Mouse (Mus musculus): ENCODE measurements around the gene Tbata. TPM values are rescaled to one million over a fixed set of nuclear protein-coding genes. Genes with fewer than 3 reads are reported as not detected.
A peak's percentile ranks its signal among the peaks of the same experiment; 100 is the strongest.

The Tbata gene
- polyA plus RNA-seq, 1 experiment from 2014 or later = not detected

DNA sequence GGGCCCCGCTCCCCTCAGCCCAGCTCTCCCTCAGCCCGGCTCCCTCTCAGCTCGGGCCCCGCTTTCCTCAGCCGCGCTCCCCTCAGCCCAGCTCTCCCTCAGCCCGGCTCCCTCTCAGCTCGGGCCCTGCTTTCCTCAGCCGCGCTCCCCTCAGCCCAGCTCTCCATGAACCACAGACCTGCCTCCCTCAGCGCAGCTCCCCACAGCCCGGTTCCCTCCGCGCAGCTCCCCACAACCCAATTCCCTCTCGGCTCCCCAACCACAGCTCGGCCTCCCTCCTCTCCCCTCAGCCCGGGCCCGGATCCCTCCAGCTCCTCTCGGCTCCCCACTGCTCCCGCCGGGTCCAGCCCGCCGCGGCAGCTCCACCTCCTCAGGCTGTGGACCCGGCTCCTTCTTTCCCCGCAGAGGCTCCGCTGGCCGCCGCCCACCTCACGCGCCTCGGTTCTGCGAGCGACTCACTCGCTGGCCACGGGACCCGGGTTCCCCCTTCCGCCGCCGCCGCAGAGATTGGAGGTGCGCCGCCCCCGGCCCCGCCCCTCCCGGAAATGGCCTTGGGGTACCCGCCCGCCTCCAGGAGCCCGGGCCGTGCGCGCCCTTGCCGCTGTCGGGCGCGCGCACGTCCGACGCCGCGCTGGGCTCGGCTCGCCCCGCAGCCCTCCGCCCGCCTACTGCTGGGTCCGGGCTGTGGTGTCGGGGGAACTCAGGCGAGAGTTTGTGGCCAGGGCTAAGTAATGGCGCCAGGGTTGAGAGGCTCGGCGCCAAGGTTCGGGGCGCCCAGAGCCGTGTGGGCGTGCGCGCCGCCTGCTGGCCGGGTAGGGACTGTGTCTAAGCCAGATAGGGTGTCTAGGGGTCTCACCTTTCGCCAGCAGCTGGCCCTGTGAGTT lies 24.4 kb upstream of the Tbata start, which contains the start of gene Sgpl1:
Gene Sgpl1 (minus strand): TSS at position 547 of the 884 bp plus-strand sequence.
- H3K27ac ChIP-seq (ENCODE audit: low read depth) = peak within 1 kb of the TSS; percentile 92
- peaks cover 18% of the 10 kb centered on the region for H3K4me1 ChIP-seq (ENCODE audit: insufficient read depth)
- WGBS (ENCODE audit: insufficient replicate concordance) = 1% methylated on average over 57 of the region's 82 CpGs

DNA sequence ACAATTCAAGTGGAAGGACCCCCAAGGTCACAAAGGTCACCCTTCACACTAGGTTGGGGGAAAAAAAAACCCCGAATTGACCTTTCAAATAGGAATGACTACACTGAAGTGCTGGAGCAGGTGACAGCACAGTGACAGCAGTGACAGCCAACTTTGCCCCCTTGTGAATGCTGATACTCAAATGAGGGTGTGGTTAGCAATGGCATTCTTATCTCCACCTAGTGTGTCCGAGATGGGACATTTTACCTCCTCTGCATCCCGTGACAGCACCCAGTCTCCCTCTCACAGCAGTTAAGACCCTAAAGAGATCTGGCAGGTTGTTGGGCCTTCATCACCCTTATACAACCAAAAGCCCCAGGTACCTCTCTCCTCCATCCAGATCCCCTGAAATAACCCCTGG lies 22.3 kb upstream of the Tbata start:
- Histone ChIP-seq H3K27me3 (ENCODE audit: insufficient read depth, low read length) (no peaks in the 10 kb centered on the region), H3K4me3 (ENCODE audit: low read depth, low read length) (no peak overlapping the region), H3K4me2 (ENCODE audit: low read depth, low read length) (no peak overlapping the region), H3K9ac (replicated peaks) (no peak overlapping the region; the same call in 1 of the 2 replicates), H3K9me3 (ENCODE audit: low read length) (no peaks in the 10 kb centered on the region), H3K4me1 (ENCODE audit: insufficient read depth) (peaks cover 18% of the 10 kb centered on the region), H3K36me3 (replicated peaks; ENCODE audit: insufficient read depth, low read length) (no peaks in the 10 kb centered on the region), H3K27ac (ENCODE audit: low read depth) (peak overlapping the region; percentile 29; the same call in 1 of the 2 replicates)
- 54% methylated on average over 3 of the region's 3 CpGs for WGBS (ENCODE audit: insufficient replicate concordance)
- ATAC-seq (no peak), DNase-seq (no peak)
- TF ChIP-seq CTCF (IDR thresholded peaks at IDR 0.05; ENCODE audit: low read depth) (no peak), EP300 (IDR thresholded peaks at IDR 0.05; ENCODE audit: low read depth) (no peak)

More for the DNA sequence above, 24.4 kb upstream of the Tbata start, which contains the start of gene Sgpl1:
- TF ChIP-seq CTCF (IDR thresholded peaks at IDR 0.05; ENCODE audit: low read depth) = peak; percentile 93
- TF ChIP-seq EP300 (IDR thresholded peaks at IDR 0.05; ENCODE audit: low read depth) = no peak
- H3K9me3 ChIP-seq (ENCODE audit: low read length) = no peaks in the 10 kb centered on the region
- H3K4me2 ChIP-seq (ENCODE audit: low read depth, low read length) = peak within 1 kb of the TSS; percentile 95
- peak; percentile 91 for ATAC-seq
- H3K36me3 ChIP-seq (replicated peaks; ENCODE audit: insufficient read depth, low read length) = 0 out of 2 replicates have a peak, but pooled peaks cover 2% of the 10 kb centered on the region
- peak; percentile 96 for DNase-seq
- peak within 1 kb of the TSS; percentile 82 for H3K9ac ChIP-seq (replicated peaks)
- no peaks in the 10 kb centered on the region for H3K27me3 ChIP-seq (ENCODE audit: insufficient read depth, low read length)
- H3K4me3 ChIP-seq (ENCODE audit: low read depth, low read length) = peak within 1 kb of the TSS; percentile 71

DNA sequence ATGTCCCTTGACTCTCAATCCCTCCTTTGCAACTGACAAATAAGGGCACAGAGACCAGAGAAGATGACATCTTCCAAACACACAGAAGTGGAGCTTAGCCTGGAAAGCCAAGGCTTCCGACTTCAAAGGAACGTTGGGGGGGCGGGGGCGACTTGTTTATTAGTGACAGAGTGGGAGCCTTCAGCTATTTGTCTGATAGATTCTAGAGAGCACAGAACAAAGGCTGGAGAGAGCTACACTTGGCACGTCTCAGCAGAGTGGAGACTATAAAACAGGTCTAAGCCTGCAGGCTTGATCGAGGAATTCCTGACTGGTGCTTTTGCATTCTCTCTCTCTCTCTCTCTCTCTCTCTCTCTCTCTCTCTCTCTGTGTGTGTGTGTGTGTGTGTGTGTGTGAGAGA lies 21.1 kb upstream of the Tbata start:
- TF ChIP-seq EP300 (IDR thresholded peaks at IDR 0.05; ENCODE audit: low read depth) = no peak
- no peak for TF ChIP-seq CTCF (IDR thresholded peaks at IDR 0.05; ENCODE audit: low read depth)
- Histone ChIP-seq H3K9me3 (ENCODE audit: low read length) (no peaks in the 10 kb centered on the region), H3K4me1 (ENCODE audit: insufficient read depth) (peaks cover 15% of the 10 kb centered on the region), H3K9ac (replicated peaks) (no peak overlapping the region), H3K4me3 (ENCODE audit: low read depth, low read length) (no peak overlapping the region), H3K27ac (ENCODE audit: low read depth) (no peak overlapping the region), H3K4me2 (ENCODE audit: low read depth, low read length) (no peak overlapping the region), H3K36me3 (replicated peaks; ENCODE audit: insufficient read depth, low read length) (no peaks in the 10 kb centered on the region), H3K27me3 (ENCODE audit: insufficient read depth, low read length) (no peaks in the 10 kb centered on the region)
- ATAC-seq (no peak), DNase-seq (no peak)
- WGBS (ENCODE audit: insufficient replicate concordance) = 54% methylated on average over 6 of the region's 6 CpGs

DNA sequence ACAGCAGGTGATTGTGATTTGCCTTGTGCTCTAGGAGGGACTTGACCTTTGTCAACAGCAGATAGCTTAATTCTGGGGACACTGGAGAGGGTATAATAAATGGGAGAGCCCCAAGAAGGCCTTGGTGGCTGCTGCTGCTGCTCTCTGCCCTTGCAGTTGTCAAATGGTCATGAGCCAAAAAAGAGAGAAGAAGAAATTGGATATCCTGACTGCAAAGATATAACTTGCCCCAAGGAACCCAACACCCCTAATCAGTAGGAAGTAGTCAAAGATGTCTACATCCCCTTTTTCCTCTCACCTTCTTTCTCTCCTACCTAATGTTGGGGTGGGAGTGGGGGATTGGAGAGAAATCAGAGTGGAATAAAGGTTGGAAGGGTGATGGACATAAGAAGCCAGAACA lies 19.6 kb upstream of the Tbata start:
- TF ChIP-seq CTCF (IDR thresholded peaks at IDR 0.05; ENCODE audit: low read depth) (no peak), EP300 (IDR thresholded peaks at IDR 0.05; ENCODE audit: low read depth) (no peak)
- H3K36me3 ChIP-seq (replicated peaks; ENCODE audit: insufficient read depth, low read length) = no peaks in the 10 kb centered on the region
- ATAC-seq (no peak), DNase-seq (no peak)
- H3K4me3 ChIP-seq (ENCODE audit: low read depth, low read length) = no peak overlapping the region
- no peaks in the 10 kb centered on the region for H3K9me3 ChIP-seq (ENCODE audit: low read length)
- no peak overlapping the region for H3K27ac ChIP-seq (ENCODE audit: low read depth)
- no peak overlapping the region for H3K9ac ChIP-seq (replicated peaks)
- no peak overlapping the region for H3K4me2 ChIP-seq (ENCODE audit: low read depth, low read length)
- H3K27me3 ChIP-seq (ENCODE audit: insufficient read depth, low read length) = no peaks in the 10 kb centered on the region
- peaks cover 12% of the 10 kb centered on the region for H3K4me1 ChIP-seq (ENCODE audit: insufficient read depth)

DNA sequence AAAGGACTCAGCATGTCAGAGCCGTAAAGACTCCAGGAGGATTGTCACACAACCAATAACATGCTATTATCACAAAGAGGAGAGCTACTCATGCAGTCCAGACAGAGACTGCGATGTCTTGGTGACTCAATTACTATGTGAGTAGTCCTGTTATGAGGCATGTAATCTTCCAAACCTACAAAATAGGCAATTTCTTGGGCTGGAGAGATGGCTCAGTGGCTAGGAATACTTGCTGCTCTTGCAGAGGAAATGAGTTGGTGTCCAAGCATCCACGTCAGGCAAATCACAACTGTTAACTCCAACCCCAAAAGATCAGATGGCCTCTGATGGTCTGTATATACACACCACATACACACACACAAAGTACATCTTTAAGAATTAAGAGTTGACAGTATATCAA lies 16.1 kb upstream of the Tbata start:
- no peak overlapping the region for H3K27ac ChIP-seq (ENCODE audit: low read depth)
- no peak overlapping the region for H3K4me2 ChIP-seq (ENCODE audit: low read depth, low read length)
- no peaks in the 10 kb centered on the region for H3K4me1 ChIP-seq (ENCODE audit: insufficient read depth)
- H3K9me3 ChIP-seq (ENCODE audit: low read length) = no peaks in the 10 kb centered on the region
- TF ChIP-seq CTCF (IDR thresholded peaks at IDR 0.05; ENCODE audit: low read depth) = no peak
- TF ChIP-seq EP300 (IDR thresholded peaks at IDR 0.05; ENCODE audit: low read depth) = no peak
- 66% methylated on average over 3 of the region's 3 CpGs for WGBS (ENCODE audit: insufficient replicate concordance)
- no peak overlapping the region for H3K4me3 ChIP-seq (ENCODE audit: low read depth, low read length)
- DNase-seq (no peak), ATAC-seq (no peak)
- H3K27me3 ChIP-seq (ENCODE audit: insufficient read depth, low read length) = no peaks in the 10 kb centered on the region
- no peaks in the 10 kb centered on the region for H3K36me3 ChIP-seq (replicated peaks; ENCODE audit: insufficient read depth, low read length)
- H3K9ac ChIP-seq (replicated peaks) = no peak overlapping the region

DNA sequence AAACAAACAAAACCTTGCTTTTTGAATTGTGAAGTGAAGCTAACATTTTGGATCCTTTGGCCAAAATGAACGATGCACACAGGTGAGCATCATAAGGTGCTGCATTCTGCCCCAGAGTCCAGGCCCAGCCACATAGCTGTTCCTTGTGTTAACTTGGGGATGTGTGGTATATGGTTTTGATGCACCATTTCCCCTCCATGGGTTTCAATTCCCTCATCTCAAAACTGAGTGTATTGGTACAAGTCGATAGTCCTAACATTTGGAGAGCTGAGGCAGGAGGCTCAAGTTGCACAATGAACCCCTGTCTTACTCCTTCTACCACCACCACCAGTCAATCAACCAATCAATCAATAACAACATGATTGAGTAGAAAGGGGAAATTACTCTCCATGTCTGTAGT lies 15.3 kb upstream of the Tbata start:
- Histone ChIP-seq H3K4me2 (ENCODE audit: low read depth, low read length) (no peak overlapping the region), H3K4me3 (ENCODE audit: low read depth, low read length) (no peak overlapping the region), H3K27me3 (ENCODE audit: insufficient read depth, low read length) (no peaks in the 10 kb centered on the region), H3K4me1 (ENCODE audit: insufficient read depth) (no peaks in the 10 kb centered on the region), H3K9ac (replicated peaks) (no peak overlapping the region), H3K27ac (ENCODE audit: low read depth) (no peak overlapping the region), H3K9me3 (ENCODE audit: low read length) (no peaks in the 10 kb centered on the region), H3K36me3 (replicated peaks; ENCODE audit: insufficient read depth, low read length) (no peaks in the 10 kb centered on the region)
- no peak for ATAC-seq
- WGBS (ENCODE audit: insufficient replicate concordance) = 78% methylated on average over 2 of the region's 2 CpGs
- DNase-seq = no peak
- TF ChIP-seq EP300 (IDR thresholded peaks at IDR 0.05; ENCODE audit: low read depth) (no peak), CTCF (IDR thresholded peaks at IDR 0.05; ENCODE audit: low read depth) (no peak)

Data from liver, postnatal 0 days (tissue).